In genomic region chr11:103346236-103346635, GRCm38 (mm10) we compare ENCODE assay signal across 16 mouse cellular contexts. TPM values are rescaled to one million over a fixed set of nuclear protein-coding genes. Genes with fewer than 3 reads are reported as not detected.
DNase-seq lines count a peak whose midpoint lies in the region; ATAC-seq and TF ChIP-seq lines count a peak whose summit lies in the region.
"Had no signal": no experiment of that assay in that cellular context is flagged by ENCODE, and none has a peak within 500 bp of the region (broad histone marks: within the 10 kb centered on the region; RNA-seq: fewer than 3 reads in every experiment).

No protein-coding gene starts in this region.

- no peaks in the 10 kb centered on the region for H3K9me3 ChIP-seq in liver, embryonic 15.5 days (replicated peaks)
- no peaks in the 10 kb centered on the region for H3K9me3 ChIP-seq in hindbrain, embryonic 16.5 days (ENCODE audit: control insufficient read depth, low read length)
- H3K9me3 ChIP-seq: forebrain, embryonic 12.5 days; hindbrain, embryonic 12.5 days; limb, embryonic 13.5 days; midbrain, embryonic 15.5 days had no signal

- H3K4me3 ChIP-seq in heart, adult 2 months = no peak overlapping the region
- H3K4me3 ChIP-seq in left cerebral cortex, adult 2 months = no peak overlapping the region
- no peak overlapping the region for H3K4me3 ChIP-seq in liver, embryonic 15.5 days (replicated peaks)
- no peak overlapping the region for H3K4me3 ChIP-seq in hindbrain, embryonic 16.5 days (ENCODE audit: low read length)
- H3K4me3 ChIP-seq: forebrain, embryonic 12.5 days; hindbrain, embryonic 12.5 days; limb, embryonic 13.5 days; midbrain, embryonic 15.5 days had no signal

- no peaks in the 10 kb centered on the region for H3K79me2 ChIP-seq in heart, adult 2 months (replicated peaks; ENCODE audit: control insufficient read depth, insufficient read depth, low read length)

- peak overlapping the region; percentile 58 for H3K27ac ChIP-seq in heart, adult 2 months
- H3K27ac ChIP-seq in left cerebral cortex, adult 2 months = 0 out of 2 replicates have a peak overlapping the region, but pooled peaks have one; percentile 40
- H3K27ac ChIP-seq in liver, embryonic 15.5 days (replicated peaks) = peak overlapping the region; percentile 48; the same call in 1 of the 2 replicates
- no peak overlapping the region for H3K27ac ChIP-seq in hindbrain, embryonic 16.5 days (ENCODE audit: low read depth, low read length)
- H3K27ac ChIP-seq: forebrain, embryonic 12.5 days; hindbrain, embryonic 12.5 days; limb, embryonic 13.5 days; midbrain, embryonic 15.5 days had no signal

- no peak overlapping the region for H3K9ac ChIP-seq in heart, adult 2 months (ENCODE audit: low read depth, low read length)
- no peak overlapping the region for H3K9ac ChIP-seq in liver, embryonic 15.5 days
- H3K9ac ChIP-seq in hindbrain, embryonic 16.5 days (ENCODE audit: low read depth, low read length) = no peak overlapping the region
- H3K9ac ChIP-seq: forebrain, embryonic 12.5 days; hindbrain, embryonic 12.5 days; limb, embryonic 13.5 days; midbrain, embryonic 15.5 days had no signal

- TF ChIP-seq POLR2A in heart, adult 2 months (IDR thresholded peaks at IDR 0.05; ENCODE audit: insufficient read depth, low read depth, low read length) = no peak

- ATAC-seq in CD4-positive, CD25-positive, alpha-beta regulatory T cell, adult 4 months = peak; percentile 25
- no peak; the same call in 1 of the 2 replicates for ATAC-seq in liver, embryonic 15.5 days (ENCODE audit: insufficient read depth)
- ATAC-seq in hindbrain, embryonic 16.5 days = no peak
- ATAC-seq: midbrain, embryonic 15.5 days had no signal

- H3K36me3 ChIP-seq in heart, adult 2 months (ENCODE audit: control insufficient read depth, insufficient read depth, low read length) = no peaks in the 10 kb centered on the region
- H3K36me3 ChIP-seq in liver, embryonic 15.5 days (replicated peaks) = no peaks in the 10 kb centered on the region
- no peaks in the 10 kb centered on the region for H3K36me3 ChIP-seq in hindbrain, embryonic 16.5 days (ENCODE audit: control insufficient read depth, insufficient read depth, low read length)
- H3K36me3 ChIP-seq: forebrain, embryonic 12.5 days; hindbrain, embryonic 12.5 days; limb, embryonic 13.5 days; midbrain, embryonic 15.5 days had no signal

- no peak for DNase-seq in heart, adult 2 months
- DNase-seq in heart, adult 18-20 months = no peak
- no peak for DNase-seq in left cerebral cortex, adult 2 months (ENCODE audit: extremely low spot score in 1 of 2, low spot score in 2 of 2)
- no peak for DNase-seq in left cerebral cortex, postnatal 14 days (ENCODE audit: low spot score in 2 of 2)
- no peak for DNase-seq in right cerebral cortex, postnatal 14 days
- DNase-seq: adrenal gland, postnatal 25 days; cerebellum, adult 8-10 months; right cerebral cortex, postnatal 4 days; thymus, postnatal 14 days had no signal

- no peak for TF ChIP-seq EP300 in heart, adult 2 months (IDR thresholded peaks at IDR 0.05; ENCODE audit: insufficient read depth, low read depth, low read length)

- 44% methylated on average over 7 of the region's 7 CpGs for WGBS in heart, adult 2 months
- 44% methylated on average over 7 of the region's 7 CpGs for WGBS in liver, embryonic 15.5 days (ENCODE audit: insufficient replicate concordance)
- WGBS in hindbrain, embryonic 16.5 days = 81% methylated on average over 7 of the region's 7 CpGs

- no peak for TF ChIP-seq CTCF in heart, adult 2 months (IDR thresholded peaks at IDR 0.05)
- no peak for TF ChIP-seq CTCF in left cerebral cortex, adult 2 months (IDR thresholded peaks at IDR 0.05)

- H3K4me1 ChIP-seq in heart, adult 2 months (ENCODE audit: control insufficient read depth, insufficient read depth, low read length) = peaks cover 22% of the 10 kb centered on the region
- peaks cover 28% of the 10 kb centered on the region for H3K4me1 ChIP-seq in liver, embryonic 15.5 days (replicated peaks)
- H3K4me1 ChIP-seq in hindbrain, embryonic 16.5 days (ENCODE audit: control insufficient read depth, insufficient read depth, low read depth, low read length) = no peaks in the 10 kb centered on the region
- H3K4me1 ChIP-seq: forebrain, embryonic 12.5 days; hindbrain, embryonic 12.5 days; midbrain, embryonic 15.5 days had no signal

- H3K27me3 ChIP-seq in heart, adult 2 months (ENCODE audit: control insufficient read depth, insufficient read depth, low read length) = no peaks in the 10 kb centered on the region
- no peaks in the 10 kb centered on the region for H3K27me3 ChIP-seq in liver, embryonic 15.5 days
- H3K27me3 ChIP-seq in hindbrain, embryonic 16.5 days (replicated peaks; ENCODE audit: control insufficient read depth, insufficient read depth, low read length) = no peaks in the 10 kb centered on the region; the same call in 1 of the 2 replicates
- H3K27me3 ChIP-seq: forebrain, embryonic 12.5 days; limb, embryonic 13.5 days; midbrain, embryonic 15.5 days had no signal

- H3K4me2 ChIP-seq in liver, embryonic 15.5 days = 0 out of 2 replicates have a peak overlapping the region, but pooled peaks have one; percentile 3
- no peak overlapping the region for H3K4me2 ChIP-seq in hindbrain, embryonic 16.5 days (ENCODE audit: low read length)
- H3K4me2 ChIP-seq: forebrain, embryonic 12.5 days; hindbrain, embryonic 12.5 days; limb, embryonic 13.5 days; midbrain, embryonic 15.5 days had no signal

- intact Hi-C loops in heart, adult 2 months (cut with DNase I) = no loop called here
- intact Hi-C loops in left cerebral cortex, adult 2 months (cut with DNase I) = no loop called here
- intact Hi-C loops in left cerebral cortex, postnatal 14 days (cut with DNase I) = no loop called here

RNA-seq across cellular contexts. Expression of gene Arhgap27, which starts 17.3 kb away (rescaled TPM):
- total RNA-seq in heart, adult 2 months (2021) = 10 to 100 TPM; 14.1 to 22.9 TPM
- polyA plus RNA-seq in heart, adult 2 months (2012; rRNA removed) = 15.0 and 18.5 TPM in 2 replicates
- total RNA-seq in heart, adult 18-20 months (2021) = 10 to 100 TPM; 15.3 to 20.3 TPM
- total RNA-seq in left cerebral cortex, adult 2 months (2021) = 10 to 100 TPM; 10.8 to 14.0 TPM
- total RNA-seq in left cerebral cortex, postnatal 14 days (2021) = 10 to 100 TPM; 10.8 to 12.4 TPM
- polyA plus RNA-seq in CD4-positive, CD25-positive, alpha-beta regulatory T cell, adult 4 months (2017; shearing (Covaris generic)) = 10 to 100 TPM; 21.4 to 36.6 TPM
- polyA plus RNA-seq in liver, embryonic 15.5 days (2015; fragmentation: Nextera tagmentation; extraction: Ambion mirVana) = 2.7 and 3.0 TPM in 2 replicates
- 4.8 and 5.6 TPM in 2 replicates for polyA plus RNA-seq in hindbrain, embryonic 16.5 days (2015; fragmentation: Nextera tagmentation; extraction: Ambion mirVana)
